Mouse (Mus musculus): Measurements from ENCODE around the gene 1700021F05Rik. TPM values are rescaled to one million over a fixed set of nuclear protein-coding genes. Genes with fewer than 3 reads are reported as not detected.

Gene 1700021F05Rik
- polyA plus RNA-seq, 1 experiment from 2014 or later, result 31.2 TPM

- no peaks in the 10 kb centered on the region for H3K27me3 ChIP-seq (ENCODE audit: insufficient read depth, low read length)
Measured at GRCm38 (mm10) chr10:43502599-43502998, 38.2 kb downstream of the 1700021F05Rik start.

DNA sequence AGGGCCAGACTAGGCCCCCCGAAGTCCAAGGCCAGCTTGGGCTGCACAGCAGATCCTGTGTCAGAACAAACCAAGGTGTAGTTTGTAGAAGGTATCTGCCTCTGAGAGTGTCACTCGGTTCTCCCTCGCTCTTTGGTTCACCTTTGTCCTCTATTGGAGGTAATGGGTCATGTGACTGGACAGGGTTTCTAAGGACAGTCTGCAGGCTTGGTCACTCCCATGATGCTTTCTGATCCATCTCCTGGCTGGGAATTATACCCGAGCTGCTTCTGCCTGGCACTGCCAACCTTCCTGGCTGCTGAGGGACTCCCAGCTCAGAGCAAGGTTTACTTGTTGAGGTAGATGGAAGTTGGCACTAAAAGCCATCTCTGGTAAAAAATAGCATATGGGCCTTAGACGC is 49.9 kb downstream of the 1700021F05Rik start:
- 70% methylated on average over 5 of the region's 5 CpGs for WGBS (ENCODE audit: insufficient replicate concordance)
- H3K9me3 ChIP-seq (ENCODE audit: low read length), result no peaks in the 10 kb centered on the region
- peak overlapping the region; percentile 69 for H3K27ac ChIP-seq (ENCODE audit: low read depth)
- no peak overlapping the region for H3K4me3 ChIP-seq (ENCODE audit: low read depth, low read length)
- no peaks in the 10 kb centered on the region for H3K27me3 ChIP-seq (ENCODE audit: insufficient read depth, low read length)
- H3K36me3 ChIP-seq (replicated peaks; ENCODE audit: insufficient read depth, low read length), result no peaks in the 10 kb centered on the region; the same call in 1 of the 2 replicates
- DNase-seq (no peak), ATAC-seq (peak; percentile 80)
- H3K4me1 ChIP-seq (ENCODE audit: insufficient read depth), result peaks cover 20% of the 10 kb centered on the region
- H3K4me2 ChIP-seq (ENCODE audit: low read depth, low read length), result no peak overlapping the region
- H3K9ac ChIP-seq (replicated peaks), result no peak overlapping the region
- no peak for TF ChIP-seq CTCF (IDR thresholded peaks at IDR 0.05; ENCODE audit: low read depth)
- TF ChIP-seq EP300 (IDR thresholded peaks at IDR 0.05; ENCODE audit: low read depth), result no peak

More at GRCm38 (mm10) chr10:43502599-43502998, 38.2 kb downstream of the 1700021F05Rik start:
- H3K36me3 ChIP-seq (replicated peaks; ENCODE audit: insufficient read depth, low read length), result no peaks in the 10 kb centered on the region
- no peak for TF ChIP-seq EP300 (IDR thresholded peaks at IDR 0.05; ENCODE audit: low read depth)
- no peak for TF ChIP-seq CTCF (IDR thresholded peaks at IDR 0.05; ENCODE audit: low read depth)
- H3K4me2 ChIP-seq (ENCODE audit: low read depth, low read length), result no peak overlapping the region
- no peak overlapping the region for H3K4me3 ChIP-seq (ENCODE audit: low read depth, low read length)
- H3K27ac ChIP-seq (ENCODE audit: low read depth), result no peak overlapping the region
- no peaks in the 10 kb centered on the region for H3K9me3 ChIP-seq (ENCODE audit: low read length)
- ATAC-seq (no peak), DNase-seq (no peak)
- H3K4me1 ChIP-seq (ENCODE audit: insufficient read depth), result no peaks in the 10 kb centered on the region
- H3K9ac ChIP-seq (replicated peaks), result no peak overlapping the region
- WGBS (ENCODE audit: insufficient replicate concordance), result 90% methylated on average over 4 of the region's 4 CpGs

- Histone ChIP-seq H3K27me3 (ENCODE audit: insufficient read depth, low read length) (no peaks in the 10 kb centered on the region), H3K9ac (replicated peaks) (no peak overlapping the region), H3K27ac (ENCODE audit: low read depth) (peak overlapping the region; percentile 69), H3K4me2 (ENCODE audit: low read depth, low read length) (no peak overlapping the region), H3K4me3 (ENCODE audit: low read depth, low read length) (no peak overlapping the region), H3K4me1 (ENCODE audit: insufficient read depth) (peaks cover 20% of the 10 kb centered on the region), H3K9me3 (ENCODE audit: low read length) (no peaks in the 10 kb centered on the region), H3K36me3 (replicated peaks; ENCODE audit: insufficient read depth, low read length) (no peaks in the 10 kb centered on the region)
- TF ChIP-seq EP300 (IDR thresholded peaks at IDR 0.05; ENCODE audit: low read depth) (no peak), CTCF (IDR thresholded peaks at IDR 0.05; ENCODE audit: low read depth) (no peak)
- 68% methylated on average over 8 of the region's 8 CpGs for WGBS (ENCODE audit: insufficient replicate concordance)
- DNase-seq (no peak), ATAC-seq (no peak)
Measured at GRCm38 (mm10) chr10:43490034-43490433, 50.8 kb downstream of the 1700021F05Rik start.

DNA sequence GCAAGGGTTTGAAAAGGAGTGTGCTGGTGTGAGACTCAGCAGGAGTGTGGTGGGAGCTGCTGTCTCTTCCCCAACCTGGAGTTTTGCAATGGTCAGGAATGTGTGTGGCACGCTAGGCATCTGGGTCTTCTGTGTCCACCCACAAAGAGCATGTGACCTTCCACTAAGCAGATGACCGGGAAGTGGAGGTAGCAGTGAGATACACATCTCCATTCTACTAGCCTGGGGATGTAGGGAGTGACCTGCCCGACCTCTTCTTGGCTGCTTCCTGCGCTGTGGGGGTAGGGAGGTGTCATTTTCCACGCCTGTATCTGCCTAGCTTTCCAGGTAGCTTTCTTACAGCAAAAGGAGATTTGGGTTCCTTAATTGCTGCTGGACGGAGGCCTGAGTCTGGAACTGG is 51.2 kb downstream of the 1700021F05Rik start:
- Histone ChIP-seq H3K4me3 (ENCODE audit: low read depth, low read length) (no peak overlapping the region), H3K27ac (ENCODE audit: low read depth) (0 out of 2 replicates have a peak overlapping the region, but pooled peaks have one; percentile 34), H3K9me3 (ENCODE audit: low read length) (no peaks in the 10 kb centered on the region), H3K4me1 (ENCODE audit: insufficient read depth) (peaks cover 20% of the 10 kb centered on the region), H3K36me3 (replicated peaks; ENCODE audit: insufficient read depth, low read length) (no peaks in the 10 kb centered on the region), H3K27me3 (ENCODE audit: insufficient read depth, low read length) (no peaks in the 10 kb centered on the region), H3K9ac (replicated peaks) (no peak overlapping the region), H3K4me2 (ENCODE audit: low read depth, low read length) (no peak overlapping the region)
- TF ChIP-seq EP300 (IDR thresholded peaks at IDR 0.05; ENCODE audit: low read depth) (no peak), CTCF (IDR thresholded peaks at IDR 0.05; ENCODE audit: low read depth) (no peak)
- DNase-seq (no peak), ATAC-seq (peak; percentile 47; the same call in 1 of the 2 replicates)
- WGBS (ENCODE audit: insufficient replicate concordance), result 39% methylated on average over 6 of the region's 6 CpGs

- Histone ChIP-seq H3K4me2 (ENCODE audit: low read depth, low read length) (no peak overlapping the region), H3K9ac (replicated peaks) (no peak overlapping the region), H3K4me3 (ENCODE audit: low read depth, low read length) (no peak overlapping the region), H3K36me3 (replicated peaks; ENCODE audit: insufficient read depth, low read length) (no peaks in the 10 kb centered on the region), H3K27me3 (ENCODE audit: insufficient read depth, low read length) (no peaks in the 10 kb centered on the region), H3K9me3 (ENCODE audit: low read length) (no peaks in the 10 kb centered on the region), H3K4me1 (ENCODE audit: insufficient read depth) (peaks cover 20% of the 10 kb centered on the region), H3K27ac (ENCODE audit: low read depth) (0 out of 2 replicates have a peak overlapping the region, but pooled peaks have one; percentile 34)
- no peak for ATAC-seq
- no peak for DNase-seq
- WGBS (ENCODE audit: insufficient replicate concordance), result 80% methylated on average over 7 of the region's 7 CpGs
- no peak for TF ChIP-seq CTCF (IDR thresholded peaks at IDR 0.05; ENCODE audit: low read depth)
- TF ChIP-seq EP300 (IDR thresholded peaks at IDR 0.05; ENCODE audit: low read depth), result no peak
Measured at GRCm38 (mm10) chr10:43489139-43489538, 51.7 kb downstream of the 1700021F05Rik start.

DNA sequence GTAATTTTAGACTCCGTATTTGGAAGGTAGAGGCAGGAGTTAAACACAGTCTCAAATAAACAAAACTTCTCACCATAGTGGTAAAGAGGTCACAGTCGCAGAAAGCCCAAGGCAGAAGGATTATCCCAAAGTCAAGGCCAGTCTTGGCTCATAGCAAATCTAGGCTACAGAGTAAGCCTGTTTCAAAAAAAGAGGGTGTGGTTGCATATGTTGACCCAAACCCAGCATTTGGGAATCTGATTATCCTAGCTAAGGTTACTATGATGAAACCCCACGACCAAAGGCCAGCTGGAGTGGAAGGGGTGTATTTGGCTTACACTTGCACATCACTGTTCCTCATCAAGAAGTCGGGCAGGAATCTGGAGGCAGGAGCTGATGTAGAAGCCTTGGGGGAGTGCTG is 52.5 kb downstream of the 1700021F05Rik start:
- WGBS (ENCODE audit: insufficient replicate concordance), result 55% methylated on average over 4 of the region's 4 CpGs
- H3K4me1 ChIP-seq (ENCODE audit: insufficient read depth), result peaks cover 24% of the 10 kb centered on the region
- ATAC-seq (peak; percentile 63), DNase-seq (no peak)
- TF ChIP-seq CTCF (IDR thresholded peaks at IDR 0.05; ENCODE audit: low read depth) (no peak), EP300 (IDR thresholded peaks at IDR 0.05; ENCODE audit: low read depth) (no peak)
- no peak overlapping the region for H3K9ac ChIP-seq (replicated peaks)
- H3K9me3 ChIP-seq (ENCODE audit: low read length), result no peaks in the 10 kb centered on the region
- no peak overlapping the region for H3K4me3 ChIP-seq (ENCODE audit: low read depth, low read length)
- no peaks in the 10 kb centered on the region for H3K36me3 ChIP-seq (replicated peaks; ENCODE audit: insufficient read depth, low read length)
- H3K27ac ChIP-seq (ENCODE audit: low read depth), result peak overlapping the region; percentile 59
- no peaks in the 10 kb centered on the region for H3K27me3 ChIP-seq (ENCODE audit: insufficient read depth, low read length)
- H3K4me2 ChIP-seq (ENCODE audit: low read depth, low read length), result no peak overlapping the region

All from liver, postnatal 0 days (tissue).